Mouse (Mus musculus): ENCODE measurements around the gene Zzz3. TPM values are rescaled to one million over a fixed set of nuclear protein-coding genes. Genes with fewer than 3 reads are reported as not detected.

Gene Zzz3
- polyA plus RNA-seq, 1 experiment from 2014 or later = 68.6 TPM

GRCm38 (mm10) chr3:152509268-152509667 is 114.0 kb downstream of the Zzz3 start:
- Histone ChIP-seq H3K36me3 (ENCODE audit: insufficient read depth) (no peaks in the 10 kb centered on the region), H3K27ac (ENCODE audit: low read depth) (no peak overlapping the region), H3K27me3 (ENCODE audit: insufficient read depth, low read length) (no peaks in the 10 kb centered on the region), H3K4me2 (no peak overlapping the region), H3K4me1 (ENCODE audit: insufficient read depth) (no peaks in the 10 kb centered on the region), H3K9ac (no peak overlapping the region), H3K4me3 (ENCODE audit: low read depth, low read length) (no peak overlapping the region), H3K9me3 (ENCODE audit: low read depth, low read length) (no peaks in the 10 kb centered on the region)
- 67% methylated on average over 7 of the region's 7 CpGs for WGBS
- ATAC-seq (ENCODE audit: insufficient read depth) (no peak), DNase-seq (no peak)
- no peak for TF ChIP-seq CTCF (IDR thresholded peaks at IDR 0.05; ENCODE audit: low read depth)

Other genes with a start within 250 kb of the Zzz3 start
- 4.3 and 6.8 TPM in 2 replicates for gene Gipc2, start 229.2 kb upstream of the Zzz3 start, polyA plus RNA-seq (2014; fragmentation: Nextera tagmentation; extraction: Ambion mirVana)
- 33.7 and 36.8 TPM in 2 replicates for gene Dnajb4, start 185.2 kb upstream of the Zzz3 start, polyA plus RNA-seq (2014; fragmentation: Nextera tagmentation; extraction: Ambion mirVana)
- gene Fubp1, start 185.1 kb upstream of the Zzz3 start, polyA plus RNA-seq (2014; fragmentation: Nextera tagmentation; extraction: Ambion mirVana) = 300 and 305 TPM in 2 replicates
- 72.6 and 80.5 TPM in 2 replicates for gene Nexn, start 129.1 kb upstream of the Zzz3 start, polyA plus RNA-seq (2014; fragmentation: Nextera tagmentation; extraction: Ambion mirVana)
- 18.1 and 20.3 TPM in 2 replicates for gene Miga1, start 55.1 kb upstream of the Zzz3 start, polyA plus RNA-seq (2014; fragmentation: Nextera tagmentation; extraction: Ambion mirVana)
- 57.4 and 59.0 TPM in 2 replicates for gene Usp33, start 49.0 kb upstream of the Zzz3 start, polyA plus RNA-seq (2014; fragmentation: Nextera tagmentation; extraction: Ambion mirVana)